Mouse (Mus musculus) hindbrain, embryonic 10.5 days (tissue): ENCODE data around the gene St6galnac1. TPM values are rescaled to one million over a fixed set of nuclear protein-coding genes. Genes with fewer than 3 reads are reported as not detected.

Experiments
- DNase-seq: peaks from one replicate; pipeline ENCODE4 v3.0.0-alpha.2; 2017; ENCODE audit warnings: low spot score
- H3K27ac ChIP-seq: fragments of 300-500 bp; sonication (generic); 2 replicates; pipeline ENCODE4 v1.5.1; 2016; ENCODE audit warnings: mild to moderate bottlenecking, moderate library complexity
- H3K27me3 ChIP-seq: fragments of 300-500 bp; sonication (generic); 2 replicates; pipeline ENCODE4 v1.6.1; 2016; ENCODE audit warnings: mild to moderate bottlenecking; ENCODE audit not compliant: poor library complexity, insufficient read depth, severe bottlenecking
- H3K36me3 ChIP-seq: fragments of 300-500 bp; sonication (generic); 2 replicates; pipeline ENCODE4 v1.6.1; 2016; ENCODE audit warnings: mild to moderate bottlenecking, moderate library complexity
- H3K4me1 ChIP-seq: fragments of 300-500 bp; sonication (generic); replicated peaks from 2 replicates; pipeline ENCODE4 v1.6.1; 2016; ENCODE audit warnings: mild to moderate bottlenecking
- H3K4me3 ChIP-seq: fragments of 300-500 bp; sonication (generic); 2 replicates; pipeline ENCODE4 v1.5.1; 2016; ENCODE audit warnings: mild to moderate bottlenecking, moderate library complexity
- H3K9me3 ChIP-seq: fragments of 300-500 bp; sonication (generic); 2 replicates; pipeline ENCODE4 v1.6.1; 2016; ENCODE audit warnings: mild to moderate bottlenecking, moderate library complexity
- WGBS: fragments of 180-500 bp; shearing (Covaris S2); methylation state at CpG from one replicate; pipeline ENCODE4 v1.1.7; 2016; 5-methylcytosine and 5-hydroxymethylcytosine counted together
- polyA plus RNA-seq: library from polyadenylated mRNA; unstranded; fragments of >200 nt; fragmentation: Nextera tagmentation; extraction: Ambion mirVana; gene quantifications from 2 replicates; pipeline ENCODE4 v1.2.1, GENCODE M21; 2016

The St6galnac1 gene
- polyA plus RNA-seq, 1 experiment from 2014 or later = not detected

DNA sequence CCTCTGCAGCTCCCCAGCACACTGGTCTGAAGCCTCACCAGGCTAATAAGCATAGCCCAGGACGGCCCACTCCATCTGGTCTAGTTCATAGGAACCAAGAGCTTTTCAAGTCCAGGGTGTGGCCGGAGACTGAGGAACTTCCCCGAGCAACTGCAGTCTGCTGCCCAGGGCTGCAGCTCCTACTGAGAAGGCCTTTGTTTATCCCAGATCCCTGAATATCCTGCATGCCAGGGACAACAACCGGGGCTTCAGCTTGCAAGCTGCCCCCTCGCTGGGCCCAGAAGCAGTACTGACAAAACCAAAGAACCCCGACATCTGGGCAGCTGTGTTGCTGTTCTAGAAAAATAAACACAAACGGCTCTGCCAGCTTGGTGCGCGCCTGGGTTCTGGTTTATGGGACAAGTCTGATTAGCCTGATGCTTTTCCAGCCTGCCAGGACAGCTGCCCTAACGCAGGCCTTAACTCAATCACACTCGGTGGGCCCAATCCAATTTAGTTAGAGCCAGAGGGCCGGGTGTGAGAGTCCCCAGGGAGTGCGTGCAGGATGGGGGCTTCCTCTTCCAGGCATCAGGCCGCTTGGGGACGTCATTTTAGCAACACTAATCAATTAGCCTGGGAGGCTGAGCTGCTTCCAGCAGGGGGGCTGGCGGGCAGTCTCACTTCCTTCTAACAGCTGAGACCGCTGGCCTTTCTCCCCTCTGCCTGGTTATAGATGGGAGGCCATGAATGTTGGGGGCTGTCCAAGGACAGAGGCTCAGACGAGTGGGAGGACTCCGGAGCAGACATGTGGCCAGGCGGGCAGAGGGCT lies 39.0 kb upstream of the St6galnac1 start:
- Histone ChIP-seq H3K4me3 (peak overlapping the region; percentile 48), H3K36me3 (no peaks in the 10 kb centered on the region), H3K27me3 (peaks cover 14% of the 10 kb centered on the region), H3K9me3 (no peaks in the 10 kb centered on the region), H3K27ac (peak overlapping the region; percentile 93), H3K4me1 (peaks cover 92% of the 10 kb centered on the region)
- 3% methylated on average over 20 of the region's 20 CpGs for WGBS
- DNase-seq = peak; percentile 83

DNA sequence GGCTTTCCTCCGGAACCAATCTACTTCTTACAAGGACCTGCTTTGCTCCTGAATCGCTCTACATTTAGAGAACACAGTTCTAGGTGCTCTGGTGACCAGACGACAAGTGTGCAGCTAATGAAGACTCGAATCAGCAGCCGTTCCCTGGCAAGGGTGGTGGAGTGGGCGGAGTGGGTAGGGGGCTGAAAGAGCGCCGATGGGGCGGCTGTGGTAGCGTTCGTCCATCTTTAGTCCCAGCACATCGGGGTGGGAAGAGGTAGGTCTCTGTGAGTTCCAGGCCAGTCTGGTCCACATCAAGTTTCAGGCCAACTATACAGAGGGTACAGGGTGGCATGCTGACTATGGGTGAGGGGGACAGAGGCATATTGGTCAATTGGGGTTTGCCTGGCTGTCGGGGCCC lies 38.3 kb upstream of the St6galnac1 start:
- Histone ChIP-seq H3K4me1 (peaks cover 90% of the 10 kb centered on the region), H3K27me3 (peaks cover 14% of the 10 kb centered on the region), H3K4me3 (peak overlapping the region; percentile 48), H3K27ac (peak overlapping the region; percentile 93), H3K9me3 (no peaks in the 10 kb centered on the region), H3K36me3 (0 out of 2 replicates have a peak, but pooled peaks cover 2% of the 10 kb centered on the region)
- 74% methylated on average over 13 of the region's 13 CpGs for whole genome bisulfite sequencing
- DNase-seq = no peak

DNA sequence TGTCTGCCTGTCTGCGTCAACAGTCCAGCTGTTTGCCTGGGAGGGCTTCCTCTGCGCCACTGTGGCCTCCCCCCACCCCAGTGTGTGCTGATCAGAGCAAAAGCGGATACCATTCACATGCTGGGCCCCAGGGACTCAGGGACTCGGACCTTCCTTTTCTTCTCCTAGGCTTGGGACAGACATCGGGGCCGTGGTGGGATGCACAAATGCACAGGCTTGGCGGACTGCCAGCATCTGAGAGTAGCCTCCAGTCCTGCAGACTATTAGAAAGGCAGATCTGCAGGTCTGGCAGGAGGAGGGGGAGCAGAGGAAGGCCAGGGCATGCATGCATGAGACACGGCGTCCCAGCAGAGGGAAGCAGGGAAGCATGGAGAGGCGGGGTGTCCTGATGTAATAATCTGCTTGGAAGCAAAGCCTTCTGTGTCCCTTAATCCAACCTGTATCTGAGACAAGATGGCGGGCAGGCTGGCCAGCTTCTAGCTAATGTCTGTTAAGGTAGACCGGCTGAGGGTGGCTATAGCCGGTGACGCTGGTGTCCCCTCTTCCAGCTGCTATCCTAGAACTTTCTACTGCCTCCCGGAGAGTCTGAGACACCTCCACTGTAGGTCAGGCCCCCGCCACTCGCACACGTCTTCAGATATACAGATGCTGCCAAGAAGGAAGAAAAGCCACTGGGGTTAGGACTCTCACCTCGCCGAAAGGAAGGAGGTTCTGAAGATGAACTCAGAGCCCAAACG lies 37.7 kb upstream of the St6galnac1 start:
- 0 out of 2 replicates have a peak, but pooled peaks cover 2% of the 10 kb centered on the region for H3K36me3 ChIP-seq
- peaks cover 14% of the 10 kb centered on the region for H3K27me3 ChIP-seq
- 43% methylated on average over 21 of the region's 21 CpGs for WGBS
- DNase-seq = peak; percentile 67
- H3K4me1 ChIP-seq = peaks cover 93% of the 10 kb centered on the region
- H3K27ac ChIP-seq = peak overlapping the region; percentile 93
- no peaks in the 10 kb centered on the region for H3K9me3 ChIP-seq
- peak overlapping the region; percentile 48 for H3K4me3 ChIP-seq

DNA sequence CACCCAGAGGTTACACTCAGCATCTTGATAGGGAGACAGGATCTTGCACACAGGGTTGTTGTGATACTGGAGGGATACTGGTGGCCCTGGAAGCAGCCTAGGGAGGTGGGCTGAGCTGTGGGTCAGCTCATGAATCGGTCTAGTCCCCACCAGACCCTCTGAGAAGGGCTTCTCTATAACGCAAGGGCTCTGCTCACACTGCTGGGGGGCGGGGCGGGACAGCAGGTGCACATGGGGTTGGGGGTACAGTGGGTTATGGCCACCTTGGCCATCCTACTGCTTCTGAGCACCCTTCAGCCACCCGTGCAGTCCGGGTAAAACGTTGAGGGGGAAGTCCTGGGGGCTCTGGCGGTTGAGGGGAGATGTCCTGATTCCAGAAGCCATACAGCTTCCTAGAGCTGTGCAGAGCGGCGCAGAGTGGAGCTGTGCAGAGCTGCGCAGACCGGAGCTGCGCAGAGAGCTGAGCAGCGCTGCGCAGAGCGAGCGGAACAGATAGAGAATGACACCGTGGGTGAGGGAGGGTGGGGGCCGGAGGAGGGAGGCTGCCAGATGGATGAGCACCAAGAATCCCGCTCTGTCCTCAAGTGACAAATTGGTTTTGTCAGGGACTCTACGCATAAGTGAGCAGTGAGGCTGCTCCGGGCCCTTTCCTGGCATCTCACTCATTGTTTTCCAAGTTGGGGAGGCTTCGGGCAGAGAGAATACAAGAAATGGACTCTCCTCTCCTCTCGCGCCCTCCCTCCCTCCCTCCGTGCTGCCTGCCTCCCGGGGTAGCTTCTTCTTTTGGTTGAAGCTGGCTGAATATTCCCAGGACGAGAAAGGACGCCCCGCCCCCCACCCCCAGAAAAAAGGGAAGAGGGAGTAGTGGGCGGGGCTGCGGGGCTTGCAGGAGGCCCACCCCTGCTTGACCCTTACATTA lies 35.9 kb upstream of the St6galnac1 start:
- Histone ChIP-seq H3K27ac (peak overlapping the region; percentile 93), H3K27me3 (peaks cover 12% of the 10 kb centered on the region), H3K4me3 (peak overlapping the region; percentile 48), H3K4me1 (peaks cover 84% of the 10 kb centered on the region), H3K9me3 (no peaks in the 10 kb centered on the region), H3K36me3 (0 out of 2 replicates have a peak, but pooled peaks cover 2% of the 10 kb centered on the region)
- DNase-seq = peak; percentile 87
- 5% methylated on average over 32 of the region's 32 CpGs for WGBS

DNA sequence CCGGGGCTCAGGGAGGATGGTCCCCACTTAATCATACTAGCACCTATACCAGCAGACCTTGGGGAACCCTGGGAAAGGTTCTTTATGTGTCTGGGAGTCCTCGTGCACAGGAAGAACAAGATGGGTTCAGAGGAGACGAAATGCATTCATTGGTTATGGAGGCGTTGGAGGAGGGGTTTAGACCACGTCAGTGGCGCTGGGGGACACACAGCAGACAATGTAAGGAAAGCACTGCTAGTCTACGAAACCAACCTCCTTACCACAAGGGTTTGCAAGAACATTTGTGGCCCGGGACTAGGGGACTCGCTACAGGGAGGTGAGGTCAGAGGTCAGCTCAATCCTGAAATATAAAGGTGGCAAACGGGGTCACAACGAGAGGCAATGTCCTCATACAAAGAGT lies 35.2 kb upstream of the St6galnac1 start:
- peak overlapping the region; percentile 93 for H3K27ac ChIP-seq
- peaks cover 9% of the 10 kb centered on the region for H3K27me3 ChIP-seq
- 0 out of 2 replicates have a peak, but pooled peaks cover 2% of the 10 kb centered on the region for H3K36me3 ChIP-seq
- H3K4me3 ChIP-seq = peak overlapping the region; percentile 48
- no peaks in the 10 kb centered on the region for H3K9me3 ChIP-seq
- H3K4me1 ChIP-seq = peaks cover 77% of the 10 kb centered on the region
- no peak for DNase-seq
- 35% methylated on average over 11 of the region's 11 CpGs for WGBS

DNA sequence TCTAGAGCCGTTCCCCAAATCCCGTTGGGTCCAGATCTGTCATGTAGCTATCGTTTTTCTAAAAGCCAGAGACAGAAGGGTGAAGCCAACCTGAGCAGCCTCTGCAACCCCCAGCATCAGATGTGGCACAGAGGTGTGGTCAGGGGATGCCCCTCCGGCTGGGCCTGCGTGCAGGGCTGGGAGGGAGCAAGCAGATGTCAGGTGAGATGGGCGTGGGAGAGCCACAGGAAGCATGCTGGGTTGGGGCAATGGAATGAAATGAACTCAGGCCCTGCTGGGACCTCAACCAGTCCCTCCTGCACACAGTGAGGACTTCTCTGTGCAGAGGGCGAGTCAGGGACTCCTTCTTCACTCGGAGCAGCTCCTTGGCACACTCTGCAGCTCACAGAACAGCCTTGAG lies 34.2 kb upstream of the St6galnac1 start:
- H3K9me3 ChIP-seq = no peaks in the 10 kb centered on the region
- peaks cover 67% of the 10 kb centered on the region for H3K4me1 ChIP-seq
- H3K36me3 ChIP-seq = 0 out of 2 replicates have a peak, but pooled peaks cover 2% of the 10 kb centered on the region
- no peak for DNase-seq
- 80% methylated on average over 8 of the region's 8 CpGs for WGBS
- peaks cover 9% of the 10 kb centered on the region for H3K27me3 ChIP-seq
- no peak overlapping the region for H3K4me3 ChIP-seq
- peak overlapping the region; percentile 93; the same call in 1 of the 2 replicates for H3K27ac ChIP-seq

DNA sequence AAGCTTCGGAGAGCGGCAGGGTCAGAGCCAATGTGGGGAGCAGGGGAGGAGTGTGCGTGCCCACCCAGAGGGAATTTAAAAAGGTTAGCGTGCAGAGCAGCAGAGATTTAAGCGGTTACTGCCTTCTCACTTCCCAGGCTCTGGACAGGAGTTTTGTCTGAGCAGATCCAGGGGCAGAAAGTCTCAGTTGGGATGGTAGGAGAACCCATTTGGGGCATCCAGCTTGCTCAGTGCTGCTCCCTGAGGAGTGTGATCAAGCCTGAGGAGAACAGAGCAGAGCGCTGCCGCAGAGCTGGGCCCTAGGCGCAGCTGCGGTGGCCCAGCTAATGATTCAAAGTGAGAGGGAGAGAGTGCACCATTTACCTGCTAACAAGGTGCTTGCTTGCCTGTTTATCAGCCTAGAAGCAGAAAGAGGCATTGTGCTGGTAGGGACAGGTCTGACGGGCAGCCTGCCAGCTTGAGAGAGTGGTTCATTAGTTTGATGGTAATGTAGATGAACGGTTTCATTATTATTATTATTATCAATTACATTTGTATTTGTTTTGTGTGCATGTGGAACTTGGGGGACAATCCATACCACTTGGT lies 33.6 kb upstream of the St6galnac1 start:
- no peak for DNase-seq
- Histone ChIP-seq H3K9me3 (no peaks in the 10 kb centered on the region), H3K27me3 (peaks cover 9% of the 10 kb centered on the region), H3K36me3 (0 out of 2 replicates have a peak, but pooled peaks cover 2% of the 10 kb centered on the region), H3K4me1 (peaks cover 60% of the 10 kb centered on the region), H3K4me3 (no peak overlapping the region), H3K27ac (peak overlapping the region; percentile 66)
- 78% methylated on average over 11 of the region's 11 CpGs for WGBS

DNA sequence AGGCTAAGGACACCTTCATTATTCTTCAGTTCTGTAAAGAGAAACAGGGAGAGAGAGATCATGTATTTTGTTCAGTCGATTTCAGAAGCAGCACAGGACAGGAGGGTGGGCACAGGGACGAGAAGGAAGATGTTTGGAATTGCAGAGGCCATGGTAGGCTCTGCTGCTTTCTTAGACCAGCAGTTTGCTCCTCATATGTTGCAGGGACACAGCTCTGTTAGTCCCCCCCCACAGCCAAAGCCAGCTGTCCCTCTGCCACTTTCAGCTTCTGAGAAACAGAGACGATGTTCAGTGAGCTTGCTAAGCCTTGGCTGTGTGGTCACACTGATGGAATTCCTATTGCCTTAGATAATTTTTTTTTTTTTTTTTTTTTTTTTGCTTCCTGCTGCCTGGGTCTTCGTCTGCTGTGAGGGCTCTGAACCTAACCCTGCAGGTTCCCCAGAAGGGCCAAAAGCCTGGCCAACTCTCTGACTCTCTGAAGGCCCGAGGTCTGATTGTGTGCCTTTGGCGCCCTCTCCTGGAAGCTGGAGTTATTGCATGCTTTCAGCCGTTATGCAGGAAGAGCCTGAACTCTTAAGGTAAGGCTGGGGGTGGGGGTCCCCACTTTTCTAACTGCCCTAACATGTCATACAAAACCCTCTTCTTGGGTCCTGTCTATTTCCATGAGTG lies 32.8 kb upstream of the St6galnac1 start:
- 27% methylated on average over 7 of the region's 7 CpGs for WGBS
- peak; percentile 87 for DNase-seq
- Histone ChIP-seq H3K4me1 (peaks cover 52% of the 10 kb centered on the region), H3K36me3 (0 out of 2 replicates have a peak, but pooled peaks cover 2% of the 10 kb centered on the region), H3K4me3 (no peak overlapping the region), H3K27me3 (peaks cover 9% of the 10 kb centered on the region), H3K27ac (peak overlapping the region; percentile 69), H3K9me3 (no peaks in the 10 kb centered on the region)

DNA sequence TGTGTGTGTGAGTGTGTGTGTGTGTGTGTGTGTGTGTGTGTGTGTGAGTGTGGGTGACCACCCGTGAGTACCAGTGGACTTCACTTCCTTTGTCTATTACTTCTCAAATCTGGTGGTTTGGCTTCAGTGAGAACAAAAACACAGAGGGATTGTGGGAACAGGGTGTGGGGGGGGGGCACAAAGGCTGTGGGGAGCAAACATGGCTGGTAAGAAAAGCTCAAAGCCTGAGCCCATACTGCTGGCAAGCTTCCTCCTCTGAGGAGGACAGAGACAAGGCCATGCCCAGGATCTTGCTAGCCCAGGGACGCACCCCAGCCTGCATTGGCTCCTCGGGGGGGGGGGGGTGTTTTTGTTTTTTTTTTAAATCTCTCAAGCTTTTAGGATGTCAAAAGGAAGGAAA lies 32.2 kb upstream of the St6galnac1 start:
- Histone ChIP-seq H3K9me3 (no peaks in the 10 kb centered on the region), H3K4me1 (peaks cover 47% of the 10 kb centered on the region), H3K36me3 (0 out of 2 replicates have a peak, but pooled peaks cover 2% of the 10 kb centered on the region), H3K27me3 (peaks cover 9% of the 10 kb centered on the region), H3K27ac (peak overlapping the region; percentile 50; the same call in 1 of the 2 replicates), H3K4me3 (no peak overlapping the region)
- DNase-seq = no peak
- WGBS = 78% methylated on average over 3 of the region's 3 CpGs

DNA sequence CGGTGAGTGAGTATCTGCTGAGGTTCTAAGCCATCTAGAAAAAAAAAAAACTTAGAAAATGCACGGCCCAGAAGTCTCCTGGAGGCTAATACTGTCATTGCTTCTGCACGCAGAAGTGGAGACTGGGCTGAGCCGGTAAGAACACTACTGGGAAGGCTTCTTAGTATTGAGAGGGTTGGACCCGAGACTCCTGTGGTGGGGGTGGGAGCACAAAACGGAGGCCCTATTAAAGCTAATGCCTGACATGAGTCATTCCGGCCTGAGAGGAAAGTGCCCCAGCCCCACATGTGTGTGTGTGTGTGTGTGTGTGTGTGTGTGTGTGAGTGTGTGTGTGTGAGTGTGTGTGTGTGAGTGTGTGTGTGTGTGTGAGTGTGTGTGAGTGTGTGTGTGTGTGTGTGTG lies 31.8 kb upstream of the St6galnac1 start:
- no peak for DNase-seq
- Histone ChIP-seq H3K27ac (no peak overlapping the region), H3K4me3 (no peak overlapping the region), H3K9me3 (no peaks in the 10 kb centered on the region), H3K4me1 (peaks cover 43% of the 10 kb centered on the region), H3K36me3 (0 out of 2 replicates have a peak, but pooled peaks cover 2% of the 10 kb centered on the region), H3K27me3 (peaks cover 9% of the 10 kb centered on the region)
- WGBS = 80% methylated on average over 7 of the region's 7 CpGs

DNA sequence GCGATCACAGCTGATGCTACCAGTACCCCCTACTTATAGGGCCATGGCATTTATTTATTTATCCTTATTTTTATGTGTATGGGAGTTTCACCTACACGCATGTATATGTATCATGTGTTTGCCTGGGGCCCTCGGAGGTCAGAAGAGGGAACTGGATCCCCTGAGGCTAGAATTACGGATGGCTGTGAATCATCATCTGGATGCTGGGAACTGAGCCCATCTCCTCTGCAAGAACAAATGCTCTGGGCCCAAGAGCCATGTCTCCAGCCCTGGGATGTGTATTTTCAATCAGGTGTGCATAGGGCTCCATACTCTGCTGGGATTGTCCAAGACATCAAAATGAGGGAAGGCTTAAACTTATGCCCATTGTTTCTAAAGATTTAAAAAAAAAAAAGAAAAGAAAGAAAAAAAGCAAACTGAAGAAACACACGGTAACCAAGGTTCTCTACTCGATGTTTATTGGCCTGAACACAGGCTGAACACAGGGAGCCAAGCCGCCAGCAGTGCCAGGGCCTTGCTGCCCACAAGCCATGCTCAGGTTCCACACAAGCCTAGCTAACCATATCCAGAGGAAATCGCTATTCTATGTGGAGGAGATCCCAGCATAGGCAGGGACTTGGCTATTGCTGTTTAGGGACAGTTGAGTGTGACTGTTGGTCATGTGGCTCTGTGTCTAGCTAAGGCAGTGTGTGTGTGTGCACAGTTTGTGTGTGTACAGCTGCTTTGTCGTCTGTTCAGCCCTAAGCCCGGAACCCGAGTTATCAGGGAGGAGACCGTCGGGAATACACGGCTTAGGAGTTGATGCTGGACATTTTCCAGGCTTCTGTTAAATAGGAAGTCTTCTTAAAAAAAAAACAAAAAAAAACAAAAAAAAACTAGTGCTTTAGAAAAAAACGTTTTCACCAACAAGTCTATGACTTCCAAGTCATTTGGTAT lies 31.1 kb upstream of the St6galnac1 start:
- H3K27ac ChIP-seq = no peak overlapping the region
- H3K4me1 ChIP-seq = peaks cover 35% of the 10 kb centered on the region
- H3K9me3 ChIP-seq = no peaks in the 10 kb centered on the region
- DNase-seq = no peak
- WGBS = 88% methylated on average over 15 of the region's 15 CpGs
- H3K4me3 ChIP-seq = no peak overlapping the region
- H3K27me3 ChIP-seq = peaks cover 9% of the 10 kb centered on the region
- H3K36me3 ChIP-seq = 0 out of 2 replicates have a peak, but pooled peaks cover 2% of the 10 kb centered on the region
